Comparison of ENCODE assay signal across 1 mouse cellular context in the genomic region with DNA sequence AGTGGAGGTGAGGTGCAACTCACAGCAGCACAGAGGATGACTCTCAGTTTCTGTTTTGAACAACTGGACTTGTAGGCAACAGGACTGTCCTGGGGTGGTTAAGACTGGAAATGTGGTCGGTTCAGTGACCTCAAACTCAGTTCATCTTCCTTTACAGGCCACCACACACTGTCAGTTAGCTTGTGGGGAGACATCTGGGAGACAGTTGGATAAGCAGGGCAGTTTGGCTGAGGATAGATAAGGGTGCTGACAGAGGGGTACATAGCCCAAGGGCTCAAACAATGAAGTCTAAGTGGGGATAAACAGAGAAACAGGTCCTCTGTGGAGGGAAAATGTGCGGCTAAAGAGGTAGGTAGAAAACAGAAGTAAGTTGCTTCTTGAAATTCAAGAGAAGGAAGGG.
A peak's percentile ranks its signal among the peaks of the same experiment; 100 is the strongest.
TF ChIP-seq lines count a peak whose summit lies in the region.

No protein-coding gene starts in this region.

TF ChIP-seq in MEL, 35 proteins besides CTCF, POLR2A, EP300 and RAD21 (continued from another document):
- TF ChIP-seq CHD1 (IDR thresholded peaks at IDR 0.05; ENCODE audit: low read depth, low read length) (no peak; the same call in 1 of the 2 replicates), GATA1 (IDR thresholded peaks at IDR 0.05; ENCODE audit: low read depth, low read length) (peak; percentile 96), ELF1 (IDR thresholded peaks at IDR 0.05; ENCODE audit: low read depth, low read length) (no peak), MAFK (IDR thresholded peaks at IDR 0.05; ENCODE audit: borderline replicate concordance, low read depth, low read length) (peak; percentile 64; the same call in 1 of the 2 replicates), KAT2A (conservative IDR thresholded peaks at IDR 0.05; ENCODE audit: low read depth, low read length) (peak; percentile 35; the same call in 1 of the 2 replicates), MYC (IDR thresholded peaks at IDR 0.05; ENCODE audit: low read depth, low read length) (peak; percentile 86; the same call in 1 of the 2 replicates), E2F4 (IDR thresholded peaks at IDR 0.05; ENCODE audit: borderline replicate concordance, low read depth, low read length) (peak; percentile 65; the same call in 1 of the 2 replicates), POLR2AphosphoS5 (IDR thresholded peaks at IDR 0.05; ENCODE audit: borderline replicate concordance, low read depth, low read length) (no peak), GABPA (IDR thresholded peaks at IDR 0.05; ENCODE audit: low read depth, low read length) (no peak), MAX (IDR thresholded peaks at IDR 0.05; ENCODE audit: low read length) (peak; percentile 48; the same call in 1 of the 2 replicates), ETS1 (IDR thresholded peaks at IDR 0.05; ENCODE audit: low read depth, low read length) (peak; percentile 95), POLR2AphosphoS2 (IDR thresholded peaks at IDR 0.05; ENCODE audit: low read length) (no peak; the same call in 1 of the 2 replicates), MAZ (IDR thresholded peaks at IDR 0.05; ENCODE audit: low read depth, low read length) (peak; percentile 59; the same call in 1 of the 2 replicates), TCF12 (IDR thresholded peaks at IDR 0.05; ENCODE audit: low read depth, low read length) (peak; percentile 99), SMC3 (IDR thresholded peaks at IDR 0.05; ENCODE audit: low read depth, low read length) (no peak), CHD2 (IDR thresholded peaks at IDR 0.05; ENCODE audit: low read length) (peak; percentile 45; the same call in 1 of the 2 replicates), MXI1 (IDR thresholded peaks at IDR 0.05; ENCODE audit: low read depth, low read length) (peak; percentile 81; the same call in 1 of the 2 replicates), ZKSCAN1 (IDR thresholded peaks at IDR 0.05; ENCODE audit: low read depth, low read length) (no peak), TBP (IDR thresholded peaks at IDR 0.05; ENCODE audit: low read depth, low read length) (peak; percentile 57; the same call in 1 of the 2 replicates)
